Mouse (Mus musculus) mouse embryonic stem cell (cell line): ENCODE data around the gene Blcap.

ENCODE experiments used
- in situ Hi-C, 2 experiments: fragments of 300-500 bp; cut with MboI; formaldehyde crosslinking; loops; 1 replicate in 1 of 2; 3 replicates in 1 of 2; pipeline ENCODE4 v1.14.3; 2019 to 2020; ENCODE audit warnings: low sequenced_read_pairs in 2 of 2, low pct_unique_long_range_greater_than_20kb in 1 of 2, mixed read lengths in 1 of 2; ENCODE audit not compliant: unreplicated experiment in 1 of 2

Gene Blcap

GRCm38 (mm10) chr2:157534163-157534562 lies 36.9 kb downstream of the Blcap start:
- in situ Hi-C loops, result loop anchor here in 1 of 2 experiments (5.0 kb wide), 1 partner anchor 37 kb away; no protein-coding TSS in a partner anchor

DNA sequence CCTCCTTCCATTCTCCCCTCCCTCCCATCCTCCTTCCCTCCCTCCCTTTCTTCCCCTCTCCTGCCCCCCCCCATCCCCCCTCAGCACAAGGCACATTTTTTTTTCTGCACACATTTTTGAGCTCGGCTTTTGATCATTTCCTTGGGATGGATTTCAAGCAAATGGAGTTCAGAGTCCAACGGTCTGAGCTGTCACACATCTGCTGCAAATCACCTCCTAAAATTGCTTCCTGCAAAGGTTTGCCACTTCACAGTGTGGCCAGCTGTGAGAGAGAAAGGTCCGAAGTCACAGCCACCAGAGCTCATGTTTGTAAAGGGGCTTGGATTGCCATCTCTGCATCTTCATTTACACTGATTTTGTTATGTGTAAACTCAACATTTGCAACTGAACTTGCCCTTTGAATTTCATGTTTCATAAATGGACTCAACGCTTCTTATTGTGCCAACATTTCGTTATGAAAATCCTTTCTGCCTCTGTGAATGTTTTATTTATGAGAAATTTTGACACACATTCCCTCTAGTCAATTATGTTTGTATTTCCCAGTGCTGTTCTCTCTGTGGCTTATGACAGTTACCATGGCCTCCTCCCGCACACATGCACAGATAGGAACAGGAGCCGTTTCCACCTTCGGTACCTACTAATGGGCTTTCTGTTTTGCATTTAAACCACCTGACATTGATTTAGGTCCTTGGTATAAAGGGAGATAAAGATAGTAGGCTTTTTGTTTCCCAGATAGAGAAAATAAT lies 39.2 kb downstream of the Blcap start:
- in situ Hi-C loops, result loop anchor here in 1 of 2 experiments (5.0 kb wide), 1 partner anchor 35 kb away; no protein-coding TSS in a partner anchor

- in situ Hi-C loops, result loop anchor here in 1 of 2 experiments (5.0 kb wide), 1 partner anchor 33 kb away; no protein-coding TSS in a partner anchor
These were observed 40.8 kb downstream of the Blcap start for GRCm38 (mm10) chr2:157530056-157530955.

DNA sequence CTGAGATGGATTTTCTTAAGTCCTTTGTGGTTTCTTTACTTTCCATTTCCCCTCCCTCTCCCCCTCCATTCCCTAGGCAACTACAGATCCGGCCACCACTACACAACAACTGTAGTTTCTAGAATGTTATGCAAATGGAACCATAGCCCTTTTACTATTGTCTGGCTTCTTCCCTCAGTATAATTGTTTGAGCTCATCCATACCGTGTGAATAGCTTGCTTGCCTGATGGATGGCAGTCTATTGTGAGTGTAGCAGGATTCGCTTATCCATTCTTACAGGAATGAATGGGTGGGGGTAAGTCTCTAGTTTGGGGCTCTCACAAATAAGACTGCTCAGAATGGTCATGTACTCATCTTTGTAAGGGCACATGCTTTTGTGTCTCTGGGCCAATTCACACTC lies 48.5 kb downstream of the Blcap start:
- in situ Hi-C loops, result no loop called here

DNA sequence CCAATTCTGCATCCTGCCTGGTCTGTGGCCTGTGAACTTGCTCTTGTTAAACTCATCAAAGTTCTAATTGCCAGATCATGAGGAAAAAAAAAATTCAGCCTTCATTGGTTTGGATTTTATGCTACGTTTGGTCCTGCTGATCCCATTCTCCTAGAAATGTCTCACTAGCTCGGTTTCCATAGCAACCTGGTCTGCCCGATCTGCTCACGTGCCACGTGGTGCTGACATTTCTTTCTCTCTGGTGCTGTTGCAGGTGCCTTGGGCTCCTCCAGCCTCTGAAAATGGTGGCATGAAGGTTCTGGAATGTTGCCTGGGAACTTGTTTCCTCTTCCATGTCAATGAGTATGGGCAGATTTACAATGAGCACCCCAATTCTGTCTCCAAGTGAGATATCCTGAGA lies 50.6 kb downstream of the Blcap start:
- in situ Hi-C loops, result no loop called here

DNA sequence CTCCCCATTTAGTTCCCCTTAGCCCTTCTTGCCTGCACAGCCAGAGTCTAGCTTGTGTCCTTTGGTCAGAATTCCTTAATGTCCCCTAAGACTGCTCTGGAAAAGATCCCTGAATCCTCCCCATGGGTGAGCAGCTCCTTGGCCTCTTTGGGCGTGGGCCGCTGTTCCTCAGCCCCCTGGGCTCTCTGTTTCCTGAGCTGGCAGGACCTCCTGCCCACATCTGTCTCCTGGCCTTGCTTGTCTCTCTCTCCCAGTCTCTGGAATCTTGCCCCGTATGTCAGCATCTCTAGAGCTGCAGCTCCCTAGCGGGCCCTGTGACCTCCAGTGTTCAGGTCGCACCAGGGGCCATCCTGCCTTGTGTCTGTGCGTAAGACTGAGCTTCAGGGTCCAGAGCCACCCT lies 51.6 kb downstream of the Blcap start:
- in situ Hi-C loops, result no loop called here

GRCm38 (mm10) chr2:157518451-157518850 lies 52.6 kb downstream of the Blcap start:
- in situ Hi-C loops, result no loop called here

DNA sequence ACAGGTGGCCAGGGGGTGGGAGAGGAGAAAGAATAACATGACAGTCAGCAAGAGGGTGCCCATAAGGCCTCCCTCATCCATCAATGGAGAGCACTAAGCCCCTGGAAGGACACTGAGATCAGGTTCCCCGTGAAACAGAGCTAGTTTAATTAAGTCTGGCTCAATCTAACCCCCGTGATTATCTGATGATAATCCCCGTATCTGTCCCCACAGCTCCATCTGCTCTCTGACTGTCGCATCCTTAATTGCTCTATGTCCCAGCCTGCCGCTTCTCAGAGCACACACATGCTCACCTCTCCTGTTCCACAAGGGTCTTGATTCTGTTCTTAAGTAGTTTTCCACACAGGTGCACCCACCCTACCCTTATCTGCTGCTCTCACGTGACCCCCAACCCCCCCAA lies 53.5 kb downstream of the Blcap start:
- in situ Hi-C loops, result no loop called here

DNA sequence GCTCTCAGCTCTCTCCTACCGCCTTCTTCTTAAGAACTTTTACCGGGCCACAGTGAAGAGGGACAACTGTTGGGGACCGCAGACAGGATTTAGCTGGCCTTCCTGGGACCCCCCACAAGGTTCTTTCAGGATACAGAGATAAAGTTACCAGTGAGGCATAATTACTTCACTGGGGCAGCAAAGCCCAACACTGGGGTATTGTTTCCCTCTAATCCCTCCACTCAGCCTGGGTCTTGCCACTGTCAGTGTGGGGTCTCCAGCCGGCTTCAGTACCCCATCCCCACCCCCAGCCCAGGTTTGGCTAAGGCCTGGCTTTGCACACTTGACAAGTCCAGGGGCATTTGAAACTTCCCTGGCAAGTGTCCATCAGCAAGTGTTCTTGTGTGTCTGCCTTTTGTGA lies 56.7 kb downstream of the Blcap start:
- in situ Hi-C loops, result no loop called here

GRCm38 (mm10) chr2:157513737-157514208 lies 57.3 kb downstream of the Blcap start:
- in situ Hi-C loops, result no loop called here

GRCm38 (mm10) chr2:157512859-157513258 lies 58.2 kb downstream of the Blcap start:
- in situ Hi-C loops, result no loop called here

DNA sequence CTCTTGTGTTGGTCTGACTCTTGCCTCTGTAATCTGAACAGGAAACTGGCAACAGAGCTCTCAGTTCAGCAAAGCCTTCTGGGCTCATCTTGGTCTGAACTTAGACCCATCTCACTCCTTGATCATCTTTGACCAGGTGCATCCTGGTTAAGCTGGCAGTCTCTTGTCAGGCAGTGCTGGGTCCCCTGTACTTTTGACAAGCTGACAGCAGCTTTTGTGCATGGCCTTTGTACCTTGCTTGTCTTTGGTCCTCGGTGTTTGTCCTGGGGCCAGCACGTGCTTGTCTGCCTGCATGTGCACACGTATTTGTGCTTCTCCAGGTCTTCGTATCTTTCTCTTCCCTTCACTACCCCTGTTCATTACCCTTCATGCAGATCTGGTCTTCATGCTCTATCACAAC lies 61.0 kb downstream of the Blcap start:
- in situ Hi-C loops, result no loop called here

GRCm38 (mm10) chr2:157509182-157509581 lies 61.9 kb downstream of the Blcap start:
- in situ Hi-C loops, result no loop called here

- in situ Hi-C loops, result no loop called here
These were observed 64.3 kb downstream of the Blcap start for GRCm38 (mm10) chr2:157506779-157507178.
